Mouse (Mus musculus) liver, adult 10 weeks (tissue): ENCODE results near the gene Itpkb. TPM values are rescaled to one million over a fixed set of nuclear protein-coding genes. Genes with fewer than 3 reads are reported as not detected.

Experiments used
- polyA plus RNA-seq: library from polyadenylated mRNA; stranded (reverse); fragments of 350-450 nt; fragmentation: Illumina TruSeq; extraction: RNeasy Lipid Tissue Mini Kit (QIAGEN cat#74804); gene quantifications from one replicate; pipeline ENCODE4 v1.2.3, GENCODE M21; 2014; ENCODE audit warnings: low read depth, low replicate concordance

Itpkb gene
- 1.8 TPM for polyA plus RNA-seq

DNA sequence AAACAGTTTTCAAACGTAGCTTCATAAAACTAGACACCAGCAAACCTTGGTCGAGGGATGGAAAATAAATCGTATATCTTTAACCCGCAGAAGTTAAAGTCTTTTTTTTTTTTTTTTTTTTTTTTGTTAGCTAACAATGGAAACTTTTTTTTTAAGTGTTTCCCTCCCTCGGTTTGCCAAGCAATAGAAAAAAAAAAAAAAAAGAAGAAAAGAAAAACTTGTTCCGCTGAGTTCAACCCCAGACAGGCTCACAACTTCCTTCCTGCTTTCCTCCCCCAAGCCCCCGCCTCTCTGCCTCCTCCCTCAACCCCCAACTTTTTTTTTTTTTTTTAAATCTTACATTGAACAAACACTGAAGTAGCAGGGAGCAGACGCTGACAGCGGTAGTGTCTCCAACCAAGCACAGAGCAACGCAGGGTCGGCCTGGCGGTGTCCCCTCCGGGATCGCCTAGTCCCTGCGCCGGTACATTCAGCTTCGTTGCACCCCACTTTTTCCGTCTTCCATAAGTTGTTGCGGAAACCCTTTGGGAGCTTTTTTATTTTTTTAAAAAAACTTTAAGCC is at the start of gene Itpkb:
TSS of gene Itpkb (plus strand) at position 341 of the 562 bp plus-strand sequence.

Other genes starting within 250 kb of the Itpkb start
- 97.7 TPM for gene Coq8a, start 130.9 kb upstream of the Itpkb start, polyA plus RNA-seq
- 65.1 TPM for gene Psen2, start 67.0 kb upstream of the Itpkb start, polyA plus RNA-seq
- not detected for gene Stum, start 153.0 kb downstream of the Itpkb start, polyA plus RNA-seq
- 9.1 TPM for gene Parp1, start 238.4 kb downstream of the Itpkb start, polyA plus RNA-seq